In genomic region chr9:114729911-114730805, GRCm38 (mm10) we compare ENCODE assay signal across 8 mouse cellular contexts. TPM values are rescaled to one million over a fixed set of nuclear protein-coding genes. Genes with fewer than 3 reads are reported as not detected.
A peak's percentile ranks its signal among the peaks of the same experiment; 100 is the strongest.
DNase-seq lines count a peak whose midpoint lies in the region; ATAC-seq and TF ChIP-seq lines count a peak whose summit lies in the region.

No protein-coding gene starts in this region.

- H3K4me3 ChIP-seq in liver, adult 2 months (ENCODE audit: insufficient read depth, low read depth, low read length), result peak overlapping the region; percentile 55
- peak overlapping the region; percentile 61 for H3K4me3 ChIP-seq in bone marrow, adult 2 months (replicated peaks; ENCODE audit: control insufficient read depth, low read depth, low read length)
- H3K4me3 ChIP-seq in hindbrain, embryonic 16.5 days (ENCODE audit: low read length), result peak overlapping the region; percentile 84
- H3K4me3 ChIP-seq in midbrain, embryonic 13.5 days (replicated peaks), result peak overlapping the region; percentile 85

- TF ChIP-seq POLR2A in liver, adult 2 months (IDR thresholded peaks at IDR 0.05; ENCODE audit: extremely low read depth, insufficient read depth, low read length), result no peak
- no peak for TF ChIP-seq POLR2A in bone marrow, adult 2 months (IDR thresholded peaks at IDR 0.05; ENCODE audit: borderline replicate concordance, control insufficient read depth, low read depth, low read length)

- ATAC-seq in hindbrain, embryonic 16.5 days, result no peak
- ATAC-seq in midbrain, embryonic 13.5 days, result no peak

- 23% methylated on average over 30 of the region's 30 CpGs for WGBS in liver, adult 2 months
- WGBS in bone marrow, adult 2 months, result 15% methylated on average over 22 of the region's 30 CpGs
- WGBS in hindbrain, embryonic 16.5 days, result 44% methylated on average over 27 of the region's 30 CpGs
- WGBS in midbrain, embryonic 13.5 days, result 42% methylated on average over 28 of the region's 30 CpGs

- peak overlapping the region; percentile 51 for H3K9ac ChIP-seq in liver, adult 2 months (ENCODE audit: low read depth, low read length)
- H3K9ac ChIP-seq in hindbrain, embryonic 16.5 days (ENCODE audit: low read depth, low read length), result no peak overlapping the region
- no peak overlapping the region for H3K9ac ChIP-seq in midbrain, embryonic 13.5 days (replicated peaks)

- H3K4me2 ChIP-seq in hindbrain, embryonic 16.5 days (ENCODE audit: low read length), result peak overlapping the region; percentile 79
- peak overlapping the region; percentile 72 for H3K4me2 ChIP-seq in midbrain, embryonic 13.5 days (replicated peaks)

- no peaks in the 10 kb centered on the region for H3K27me3 ChIP-seq in liver, adult 2 months (ENCODE audit: control insufficient read depth, insufficient read depth, low read length)
- no peaks in the 10 kb centered on the region for H3K27me3 ChIP-seq in hindbrain, embryonic 16.5 days (replicated peaks; ENCODE audit: control insufficient read depth, insufficient read depth, low read length)
- no peaks in the 10 kb centered on the region for H3K27me3 ChIP-seq in midbrain, embryonic 13.5 days

- H3K79me2 ChIP-seq in liver, adult 2 months (ENCODE audit: control insufficient read depth, insufficient read depth, low read length), result peaks cover 22% of the 10 kb centered on the region; the same call in 1 of the 2 replicates

- peak overlapping the region; percentile 30; the same call in 1 of the 2 replicates for H3K27ac ChIP-seq in liver, adult 2 months (replicated peaks; ENCODE audit: insufficient read depth, low read depth, low read length)
- H3K27ac ChIP-seq in bone marrow, adult 2 months (ENCODE audit: control insufficient read depth, insufficient read depth, low read depth, low read length, poor library complexity), result no peak overlapping the region
- no peak overlapping the region for H3K27ac ChIP-seq in hindbrain, embryonic 16.5 days (ENCODE audit: low read depth, low read length)
- H3K27ac ChIP-seq in midbrain, embryonic 13.5 days, result no peak overlapping the region

- peaks cover 21% of the 10 kb centered on the region for H3K4me1 ChIP-seq in liver, adult 2 months (ENCODE audit: control insufficient read depth, insufficient read depth, low read length)
- H3K4me1 ChIP-seq in bone marrow, adult 2 months (ENCODE audit: control insufficient read depth, insufficient read depth, low read length), result peaks cover 2% of the 10 kb centered on the region; the same call in 1 of the 2 replicates
- H3K4me1 ChIP-seq in hindbrain, embryonic 16.5 days (ENCODE audit: control insufficient read depth, insufficient read depth, low read depth, low read length), result peaks cover 7% of the 10 kb centered on the region
- peaks cover 22% of the 10 kb centered on the region for H3K4me1 ChIP-seq in midbrain, embryonic 13.5 days (replicated peaks)

- H3K9me3 ChIP-seq in hindbrain, embryonic 16.5 days (ENCODE audit: control insufficient read depth, low read length), result no peaks in the 10 kb centered on the region
- H3K9me3 ChIP-seq in midbrain, embryonic 13.5 days, result no peaks in the 10 kb centered on the region

- peak; percentile 41 for DNase-seq in liver, adult 2 months (ENCODE audit: extremely low read depth, low read depth, low spot score)
- no peak for DNase-seq in liver
- DNase-seq in ovary, adult 18-20 months (ENCODE audit: low spot score), result no peak
- DNase-seq in cerebellum, postnatal 4 days (ENCODE audit: low spot score in 2 of 2), result no peak
- DNase-seq in gastrocnemius, adult 8-10 months (ENCODE audit: low spot score in 2 of 2), result no peak

- TF ChIP-seq CTCF in liver, adult 2 months (IDR thresholded peaks at IDR 0.05; ENCODE audit: low read depth, low read length), result no peak
- TF ChIP-seq CTCF in bone marrow, adult 2 months (IDR thresholded peaks at IDR 0.05; ENCODE audit: control insufficient read depth, insufficient read depth, low read length), result no peak

- no peaks in the 10 kb centered on the region for H3K36me3 ChIP-seq in liver, adult 2 months (ENCODE audit: control insufficient read depth, insufficient read depth, low read length)
- H3K36me3 ChIP-seq in hindbrain, embryonic 16.5 days (ENCODE audit: control insufficient read depth, insufficient read depth, low read length), result no peaks in the 10 kb centered on the region
- H3K36me3 ChIP-seq in midbrain, embryonic 13.5 days, result peaks cover 5% of the 10 kb centered on the region

RNA-seq across cellular contexts. Expression of gene Cmtm6, which starts 0.8 kb away (rescaled TPM):
- 56.0 and 58.8 TPM in 2 replicates for total RNA-seq in liver, adult 2 months (2014; rRNA removed)
- polyA plus RNA-seq in liver, adult 2 months (2012; rRNA removed), result 54.7 and 69.0 TPM in 2 replicates
- polyA plus RNA-seq in bone marrow, adult 2 months (2011; ENCODE audit: insufficient read depth, insufficient read length, low replicate concordance, missing spikeins), result 12.4 and 21.3 TPM in 2 replicates
- polyA plus RNA-seq in hindbrain, embryonic 16.5 days (2015; fragmentation: Nextera tagmentation; extraction: Ambion mirVana), result 21.0 and 21.2 TPM in 2 replicates
- 19.0 TPM in 2 replicates for polyA plus RNA-seq in midbrain, embryonic 13.5 days (2015; fragmentation: Nextera tagmentation; extraction: Ambion mirVana)
- 1 to 10 TPM; 4.1 to 5.2 (median 4.5) TPM for total RNA-seq in gastrocnemius, adult 8-10 months (2022)

RNA-seq across cellular contexts. Expression of gene Dync1li1, which starts 41.6 kb away (rescaled TPM):
- total RNA-seq in liver, adult 2 months (2014; rRNA removed), result 15.7 and 16.1 TPM in 2 replicates
- 4.3 and 4.5 TPM in 2 replicates for polyA plus RNA-seq in liver, adult 2 months (2012; rRNA removed)
- polyA plus RNA-seq in bone marrow, adult 2 months (2011; ENCODE audit: insufficient read depth, insufficient read length, low replicate concordance, missing spikeins), result 17.9 and 25.0 TPM in 2 replicates
- polyA plus RNA-seq in hindbrain, embryonic 16.5 days (2015; fragmentation: Nextera tagmentation; extraction: Ambion mirVana), result 105 and 116 TPM in 2 replicates
- 149 and 150 TPM in 2 replicates for polyA plus RNA-seq in midbrain, embryonic 13.5 days (2015; fragmentation: Nextera tagmentation; extraction: Ambion mirVana)
- total RNA-seq in gastrocnemius, adult 8-10 months (2022), result 10 to 100 TPM; 33.7 to 37.2 (median 35.5) TPM

RNA-seq across cellular contexts. Expression of gene Cmtm7, which starts 51.5 kb away (rescaled TPM):
- total RNA-seq in liver, adult 2 months (2014; rRNA removed), result 5.3 and 6.2 TPM in 2 replicates
- 10.5 and 17.3 TPM in 2 replicates for polyA plus RNA-seq in liver, adult 2 months (2012; rRNA removed)
- 106 and 300 TPM in 2 replicates for polyA plus RNA-seq in bone marrow, adult 2 months (2011; ENCODE audit: insufficient read depth, insufficient read length, low replicate concordance, missing spikeins)
- 9.5 and 13.8 TPM in 2 replicates for polyA plus RNA-seq in hindbrain, embryonic 16.5 days (2015; fragmentation: Nextera tagmentation; extraction: Ambion mirVana)
- polyA plus RNA-seq in midbrain, embryonic 13.5 days (2015; fragmentation: Nextera tagmentation; extraction: Ambion mirVana), result 19.5 and 21.1 TPM in 2 replicates
- total RNA-seq in gastrocnemius, adult 8-10 months (2022), result 1 to 10 TPM; 4.6 to 6.3 (median 5.3) TPM
